Mouse (Mus musculus) testis, adult 2 months (tissue): ENCODE measurements around the gene Mob4.

Source experiments
- CTCF ChIP-seq: fragments of 200-500 bp; IDR thresholded peaks from 2 replicates; pipeline ENCODE4 v1.5.1; 2012; ENCODE audit warnings: low read depth, mild to moderate bottlenecking, inconsistent platforms, low read length, moderate library complexity; ENCODE audit not compliant: control insufficient read depth, insufficient read depth, insufficient replicate concordance
- POLR2A ChIP-seq: fragments of 200-500 bp; IDR thresholded peaks from 2 replicates; pipeline ENCODE4 v1.6.1; 2012; ENCODE audit warnings: low read depth, mild to moderate bottlenecking, inconsistent platforms, low read length, moderate library complexity; ENCODE audit not compliant: control insufficient read depth

GRCm38 (mm10) chr1:55108473-55108872 is 22.6 kb upstream of the Mob4 start:
- TF ChIP-seq CTCF: no peak
- TF ChIP-seq POLR2A: no peak
